Mouse (Mus musculus): ENCODE measurements around the gene Dio1. TPM values are rescaled to one million over a fixed set of nuclear protein-coding genes. Genes with fewer than 3 reads are reported as not detected.

Dio1 gene
- total RNA-seq, 2 experiments from 2014 or later: not detected

GRCm38 (mm10) chr4:107333514-107333913 lies 26.5 kb upstream of the Dio1 start:
- peak; percentile 15 for TF ChIP-seq CTCF (IDR thresholded peaks at IDR 0.05)
- no peak overlapping the region for H3K4me3 ChIP-seq
- no peak for DNase-seq (ENCODE audit: extremely low spot score in 1 of 2, low spot score in 2 of 2)
- intact Hi-C loops (cut with DNase I): no loop called here
- no peak overlapping the region for H3K27ac ChIP-seq

- TF ChIP-seq CTCF (IDR thresholded peaks at IDR 0.05): no peak
- Histone ChIP-seq H3K27ac (no peak overlapping the region), H3K4me3 (no peak overlapping the region)
- intact Hi-C loops (cut with DNase I): no loop called here
- DNase-seq (ENCODE audit: extremely low spot score in 1 of 2, low spot score in 2 of 2): no peak
Measured at GRCm38 (mm10) chr4:107328530-107328929, 21.6 kb upstream of the Dio1 start.

GRCm38 (mm10) chr4:107323113-107323512 lies 16.1 kb upstream of the Dio1 start:
- no peak overlapping the region for H3K4me3 ChIP-seq
- intact Hi-C loops (cut with DNase I): no loop called here
- no peak overlapping the region for H3K27ac ChIP-seq
- no peak for DNase-seq (ENCODE audit: extremely low spot score in 1 of 2, low spot score in 2 of 2)
- no peak for TF ChIP-seq CTCF (IDR thresholded peaks at IDR 0.05)

GRCm38 (mm10) chr4:107321041-107321440 lies 14.1 kb upstream of the Dio1 start:
- DNase-seq (ENCODE audit: extremely low spot score in 1 of 2, low spot score in 2 of 2): no peak
- no peak overlapping the region for H3K27ac ChIP-seq
- no peak overlapping the region for H3K4me3 ChIP-seq
- intact Hi-C loops (cut with DNase I): no loop called here
- no peak for TF ChIP-seq CTCF (IDR thresholded peaks at IDR 0.05)

GRCm38 (mm10) chr4:107318646-107319045 lies 11.7 kb upstream of the Dio1 start:
- H3K4me3 ChIP-seq: no peak overlapping the region
- H3K27ac ChIP-seq: no peak overlapping the region
- DNase-seq (ENCODE audit: extremely low spot score in 1 of 2, low spot score in 2 of 2): no peak
- intact Hi-C loops (cut with DNase I): no loop called here
- TF ChIP-seq CTCF (IDR thresholded peaks at IDR 0.05): no peak

- no peak for TF ChIP-seq CTCF (IDR thresholded peaks at IDR 0.05)
- Histone ChIP-seq H3K4me3 (peak overlapping the region; percentile 69), H3K27ac (peak overlapping the region; percentile 69; the same call in 1 of the 2 replicates)
- no peak for DNase-seq (ENCODE audit: extremely low spot score in 1 of 2, low spot score in 2 of 2)
- intact Hi-C loops (cut with DNase I): loop anchor here (1.0 to 2.0 kb wide), 2 partner anchors 52 to 61 kb away; partner anchors contain the start of genes Hspb11, Lrrc42 and Ndc1
Measured at GRCm38 (mm10) chr4:107314479-107314805, 7.5 kb upstream of the Dio1 start.

- Histone ChIP-seq H3K4me3 (peak within 1 kb of the TSS; percentile 69), H3K27ac (peak within 1 kb of the TSS; percentile 69)
- DNase-seq (ENCODE audit: extremely low spot score in 1 of 2, low spot score in 2 of 2): peak; percentile 83 to 86
- intact Hi-C loops (cut with DNase I): loop anchor here (1.0 to 2.0 kb wide), 2 partner anchors 53 to 61 kb away; partner anchors contain the start of genes Hspb11, Lrrc42 and Ndc1
- TF ChIP-seq CTCF (IDR thresholded peaks at IDR 0.05): peak; percentile 18
Measured at GRCm38 (mm10) chr4:107313690-107314478, 6.9 kb upstream of the Dio1 start, which contains the start of gene Yipf1. Gene Yipf1, plus strand, starts transcription at chr4:107314363.

- no peak for TF ChIP-seq CTCF (IDR thresholded peaks at IDR 0.05)
- intact Hi-C loops (cut with DNase I): no loop called here
- Histone ChIP-seq H3K27ac (no peak overlapping the region), H3K4me3 (no peak overlapping the region)
- no peak for DNase-seq (ENCODE audit: extremely low spot score in 1 of 2, low spot score in 2 of 2)
Measured at GRCm38 (mm10) chr4:107303531-107303930, 3.4 kb downstream of the Dio1 start.

- intact Hi-C loops (cut with DNase I): no loop called here
- Histone ChIP-seq H3K4me3 (no peak overlapping the region), H3K27ac (no peak overlapping the region)
- TF ChIP-seq CTCF (IDR thresholded peaks at IDR 0.05): no peak
- DNase-seq (ENCODE audit: extremely low spot score in 1 of 2, low spot score in 2 of 2): no peak
Measured at GRCm38 (mm10) chr4:107302832-107303231, 4.1 kb downstream of the Dio1 start.

- no peak for DNase-seq (ENCODE audit: extremely low spot score in 1 of 2, low spot score in 2 of 2)
- no peak overlapping the region for H3K27ac ChIP-seq
- H3K4me3 ChIP-seq: no peak overlapping the region
- intact Hi-C loops (cut with DNase I): no loop called here
- no peak for TF ChIP-seq CTCF (IDR thresholded peaks at IDR 0.05)
Measured at GRCm38 (mm10) chr4:107302221-107302620, 4.7 kb downstream of the Dio1 start.

- Histone ChIP-seq H3K27ac (no peak overlapping the region), H3K4me3 (no peak overlapping the region)
- no peak for TF ChIP-seq CTCF (IDR thresholded peaks at IDR 0.05)
- no peak for DNase-seq (ENCODE audit: extremely low spot score in 1 of 2, low spot score in 2 of 2)
- intact Hi-C loops (cut with DNase I): no loop called here
Measured at GRCm38 (mm10) chr4:107300902-107301555, 5.9 kb downstream of the Dio1 start.

- intact Hi-C loops (cut with DNase I): no loop called here
- no peak for TF ChIP-seq CTCF (IDR thresholded peaks at IDR 0.05)
- H3K27ac ChIP-seq: no peak overlapping the region
- DNase-seq (ENCODE audit: extremely low spot score in 1 of 2, low spot score in 2 of 2): no peak
- H3K4me3 ChIP-seq: no peak overlapping the region
Measured at GRCm38 (mm10) chr4:107300371-107300770, 6.6 kb downstream of the Dio1 start.

All from left cerebral cortex, adult 2 months (tissue).